In the genomic region with DNA sequence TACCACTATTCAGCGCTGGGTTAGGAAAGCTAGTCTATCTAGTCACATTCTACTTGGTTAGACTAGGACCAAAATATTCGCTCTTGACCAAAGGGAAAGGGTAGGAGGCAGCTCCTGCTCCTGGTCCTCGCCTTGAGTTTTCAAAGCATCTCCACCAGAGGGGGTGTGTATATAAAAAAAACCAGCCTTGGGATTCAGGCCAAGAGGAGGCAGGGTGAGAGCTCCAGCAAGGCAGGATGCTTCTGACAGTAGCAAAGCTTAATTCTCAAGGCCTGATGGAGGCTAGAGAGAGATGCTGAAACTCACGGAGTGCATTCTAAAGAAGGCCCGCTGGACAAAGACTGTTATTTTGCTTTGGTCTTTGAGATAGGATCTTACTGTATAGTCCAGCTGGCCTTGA, we compare ENCODE assay signal across 13 mouse cellular contexts. TPM values are rescaled to one million over a fixed set of nuclear protein-coding genes. Genes with fewer than 3 reads are reported as not detected.
A peak's percentile ranks its signal among the peaks of the same experiment; 100 is the strongest.
DNase-seq lines count a peak whose midpoint lies in the region; ATAC-seq and TF ChIP-seq lines count a peak whose summit lies in the region.
"Had no signal": no experiment of that assay in that cellular context is flagged by ENCODE, and none has a peak within 500 bp of the region (broad histone marks: within the 10 kb centered on the region; RNA-seq: fewer than 3 reads in every experiment).

No protein-coding gene starts in this region.

- no peak overlapping the region for H3K4me2 ChIP-seq in neural tube, embryonic 15.5 days
- H3K4me2 ChIP-seq: limb, embryonic 13.5 days had no signal

- peaks cover 3% of the 10 kb centered on the region for H3K4me1 ChIP-seq in neural tube, embryonic 15.5 days

- 56% methylated on average over 5 of the region's 5 CpGs for WGBS in neural tube, embryonic 15.5 days

- no peak for ATAC-seq in neural tube, embryonic 15.5 days (ENCODE audit: low FRiP score)
- ATAC-seq: midbrain, embryonic 16.5 days had no signal

- intact Hi-C loops in gastrocnemius, adult 2 months (cut with DNase I), result loop anchor here (5.0 kb wide), 1 partner anchor 93 kb away; no protein-coding TSS in a partner anchor
- intact Hi-C loops in left cerebral cortex, postnatal 10 days (cut with DNase I), result loop anchor here (5.0 kb wide), 1 partner anchor 48 kb away; the partner anchor contains the start of gene Mt3

- TF ChIP-seq CTCF in gastrocnemius, adult 2 months (IDR thresholded peaks at IDR 0.05), result peak; percentile 9; the same call in 1 of the 2 replicates

- no peak overlapping the region for H3K4me3 ChIP-seq in gastrocnemius, adult 2 months
- H3K4me3 ChIP-seq in neural tube, embryonic 15.5 days (replicated peaks), result no peak overlapping the region
- H3K4me3 ChIP-seq: limb, embryonic 13.5 days had no signal

- DNase-seq in gastrocnemius, adult 2 months, result no peak
- DNase-seq in gastrocnemius, adult 8-10 months (ENCODE audit: low spot score in 2 of 2), result no peak
- DNase-seq in right cerebral cortex, adult 18-20 months, result peak; percentile 63
- DNase-seq in right cerebral cortex, postnatal 4 days, result no peak
- DNase-seq in left cerebral cortex, postnatal 10 days (ENCODE audit: extremely low spot score in 1 of 2, low spot score in 2 of 2), result peak; percentile 47 to 52
- DNase-seq in B cell, adult 2 months, result no peak
- DNase-seq in thymus, postnatal 25 days, result no peak
- DNase-seq: cerebellum, adult 2 months had no signal

- H3K27me3 ChIP-seq in neural tube, embryonic 15.5 days (replicated peaks), result no peaks in the 10 kb centered on the region
- H3K27me3 ChIP-seq: limb, embryonic 13.5 days had no signal

- no peak overlapping the region for H3K9ac ChIP-seq in neural tube, embryonic 15.5 days (replicated peaks)
- H3K9ac ChIP-seq: limb, embryonic 13.5 days had no signal

- no peaks in the 10 kb centered on the region for H3K9me3 ChIP-seq in neural tube, embryonic 15.5 days (replicated peaks)
- H3K9me3 ChIP-seq: limb, embryonic 13.5 days had no signal

- no peak overlapping the region for H3K27ac ChIP-seq in gastrocnemius, adult 2 months
- no peak overlapping the region for H3K27ac ChIP-seq in neural tube, embryonic 15.5 days (replicated peaks)
- H3K27ac ChIP-seq: limb, embryonic 13.5 days had no signal

- no peaks in the 10 kb centered on the region for H3K36me3 ChIP-seq in neural tube, embryonic 15.5 days
- H3K36me3 ChIP-seq: limb, embryonic 13.5 days had no signal

RNA-seq across cellular contexts. Expression of gene Bbs2, which starts 5.4 kb away (rescaled TPM):
- 1 to 10 TPM; 2.5 to 4.6 TPM for total RNA-seq in gastrocnemius, adult 2 months (2021)
- 1 to 10 TPM; 2.5 to 3.9 (median 3.6) TPM for total RNA-seq in gastrocnemius, adult 8-10 months (2022)
- 10 to 100 TPM; 22.2 to 23.9 TPM for total RNA-seq in left cerebral cortex, postnatal 10 days (2021)
- 19.6 and 19.9 TPM in 2 replicates for polyA plus RNA-seq in neural tube, embryonic 15.5 days (2015; fragmentation: Nextera tagmentation; extraction: Ambion mirVana)

RNA-seq across cellular contexts. Expression of gene Mt4, which starts 32.9 kb away (rescaled TPM):
- total RNA-seq in gastrocnemius, adult 2 months (2021), result not detected
- total RNA-seq in gastrocnemius, adult 8-10 months (2022), result not detected
- total RNA-seq in left cerebral cortex, postnatal 10 days (2021), result not detected
- not detected in 2 replicates for polyA plus RNA-seq in neural tube, embryonic 15.5 days (2015; fragmentation: Nextera tagmentation; extraction: Ambion mirVana)
- polyA plus RNA-seq: cerebellum, adult 2 months; hindbrain, embryonic 11.5 days; limb, embryonic 13.5 days; midbrain, embryonic 16.5 days; urinary bladder, adult 2 months had no signal

RNA-seq across cellular contexts. Expression of gene Mt3, which starts 48.3 kb away (rescaled TPM):
- total RNA-seq in gastrocnemius, adult 2 months (2021), result 1 to 10 TPM; 1.6 to 2.7 TPM
- 1 to 10 TPM in 3 of 4 experiments, not detected in 1; 2.0 to 2.4 (median 2.2) TPM for total RNA-seq in gastrocnemius, adult 8-10 months (2022)
- 100 to 1,000 TPM; 452 to 527 TPM for total RNA-seq in left cerebral cortex, postnatal 10 days (2021)
- polyA plus RNA-seq in neural tube, embryonic 15.5 days (2015; fragmentation: Nextera tagmentation; extraction: Ambion mirVana), result 244 and 279 TPM in 2 replicates

Comparison
In these comparisons a context has a peak if more than half of its experiments do, and no peak if none do; other contexts are left out.
1. DNase-seq: peak in right cerebral cortex, adult 18-20 months (single experiment) and left cerebral cortex, postnatal 10 days (2 of 2); none in gastrocnemius, adult 2 months (single experiment), gastrocnemius, adult 8-10 months (0 of 2), right cerebral cortex, postnatal 4 days (single experiment), B cell, adult 2 months (0 of 2) and thymus, postnatal 25 days (single experiment).
2. RNA of gene Bbs2, which starts 5.4 kb away (total RNA-seq): 22.2 to 23.9 TPM in left cerebral cortex, postnatal 10 days; 2.5 to 4.6 TPM in gastrocnemius, adult 2 months and 2.5 to 3.9 TPM in gastrocnemius, adult 8-10 months; every median in the first group is over 4 times any median in the second.
3. RNA of gene Mt3, which starts 48.3 kb away (total RNA-seq): 452 to 527 TPM in left cerebral cortex, postnatal 10 days; 1.6 to 2.7 TPM in gastrocnemius, adult 2 months and 2.0 to 2.4 TPM in gastrocnemius, adult 8-10 months; every median in the first group is over 100 times any median in the second.